Mouse (Mus musculus): ENCODE measurements around the gene Comt. TPM values are rescaled to one million over a fixed set of nuclear protein-coding genes. Genes with fewer than 3 reads are reported as not detected.

Gene Comt
- polyA plus RNA-seq, 1 experiment from 2014 or later: 98.1 TPM

DNA sequence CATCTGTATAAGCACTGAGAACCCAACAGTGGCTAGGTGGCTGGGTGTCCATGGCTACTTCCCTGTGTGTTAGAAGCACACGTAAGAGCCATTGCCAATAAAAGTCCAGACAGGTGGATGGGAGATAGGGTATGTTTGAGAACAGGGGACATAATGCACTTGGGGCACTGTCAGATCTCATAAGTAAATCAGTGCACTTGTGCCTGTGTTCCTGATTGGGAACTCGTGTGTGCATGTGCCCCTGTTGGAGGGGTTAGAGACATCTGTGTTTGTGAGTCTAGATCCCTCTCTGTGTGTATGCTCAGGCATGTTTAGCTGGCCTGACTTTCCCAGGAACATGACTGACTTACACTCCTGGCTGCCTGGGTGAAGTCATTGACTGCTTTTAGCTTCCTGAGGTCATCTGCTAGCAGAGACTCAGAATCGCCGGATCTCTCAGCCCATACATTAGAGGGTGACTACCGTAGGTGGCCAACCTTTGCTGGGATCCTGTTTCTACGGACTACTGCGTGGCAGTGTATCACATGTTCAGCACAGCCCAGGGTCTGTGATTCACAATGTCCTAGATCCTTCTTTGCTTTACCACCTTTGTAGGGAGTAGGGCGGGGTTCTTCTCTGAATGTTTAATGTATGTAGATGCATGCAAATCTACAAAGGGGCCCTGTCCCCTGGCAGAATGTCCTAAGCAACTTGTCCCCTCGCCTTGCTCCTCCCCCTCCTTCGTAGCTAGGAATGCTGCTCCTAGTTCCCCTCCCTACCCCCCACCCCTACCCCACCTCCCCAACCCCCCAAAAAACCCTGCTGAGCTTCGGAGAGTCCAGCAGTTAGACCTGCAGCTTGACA, 31.7 kb downstream of the Comt start:
- Histone ChIP-seq H3K9me3 (ENCODE audit: control insufficient read depth, low read length) (no peaks in the 10 kb centered on the region), H3K9ac (replicated peaks; ENCODE audit: low read depth, low read length) (peak overlapping the region; percentile 29; the same call in 1 of the 2 replicates), H3K27me3 (replicated peaks; ENCODE audit: control insufficient read depth, insufficient read depth, low read length) (no peaks in the 10 kb centered on the region), H3K27ac (ENCODE audit: low read length) (peak overlapping the region; percentile 67), H3K4me3 (replicated peaks; ENCODE audit: low read length) (no peak overlapping the region), H3K36me3 (ENCODE audit: control insufficient read depth, insufficient read depth) (peaks cover 20% of the 10 kb centered on the region), H3K4me2 (ENCODE audit: low read length) (peak overlapping the region; percentile 33), H3K4me1 (replicated peaks; ENCODE audit: control insufficient read depth, insufficient read depth, low read length) (peaks cover 48% of the 10 kb centered on the region)
- ATAC-seq: 0 out of 2 replicates have a peak, but pooled peaks have one; percentile 11
- 12% methylated on average over 11 of the region's 11 CpGs for WGBS

DNA sequence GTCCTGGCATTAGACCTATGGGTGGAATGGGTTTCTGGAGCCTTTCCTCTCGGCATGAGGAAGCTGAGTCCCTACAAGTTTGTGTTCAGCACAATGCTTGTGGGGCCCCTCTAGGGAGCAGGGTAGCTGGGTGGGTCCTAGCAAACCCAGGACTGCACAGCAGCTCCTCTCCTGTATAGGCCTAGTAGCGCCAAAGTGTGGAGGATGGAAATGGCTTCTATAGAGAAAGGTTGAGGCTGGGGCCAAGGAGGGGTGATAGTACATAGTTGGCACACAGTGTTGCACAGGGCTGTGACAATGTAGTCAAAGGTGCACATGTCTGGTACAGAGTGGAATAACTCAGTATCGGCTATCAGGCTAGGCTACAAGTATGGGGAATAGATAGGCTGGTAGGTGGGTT, 32.6 kb downstream of the Comt start:
- 39% methylated on average over 3 of the region's 3 CpGs for WGBS
- Histone ChIP-seq H3K4me2 (ENCODE audit: low read length) (peak overlapping the region; percentile 94), H3K9ac (replicated peaks; ENCODE audit: low read depth, low read length) (no peak overlapping the region), H3K27ac (ENCODE audit: low read length) (no peak overlapping the region), H3K27me3 (replicated peaks; ENCODE audit: control insufficient read depth, insufficient read depth, low read length) (no peaks in the 10 kb centered on the region), H3K36me3 (ENCODE audit: control insufficient read depth, insufficient read depth) (peaks cover 19% of the 10 kb centered on the region), H3K4me1 (replicated peaks; ENCODE audit: control insufficient read depth, insufficient read depth, low read length) (peaks cover 46% of the 10 kb centered on the region), H3K9me3 (ENCODE audit: control insufficient read depth, low read length) (no peaks in the 10 kb centered on the region), H3K4me3 (replicated peaks; ENCODE audit: low read length) (no peak overlapping the region)
- ATAC-seq: no peak

DNA sequence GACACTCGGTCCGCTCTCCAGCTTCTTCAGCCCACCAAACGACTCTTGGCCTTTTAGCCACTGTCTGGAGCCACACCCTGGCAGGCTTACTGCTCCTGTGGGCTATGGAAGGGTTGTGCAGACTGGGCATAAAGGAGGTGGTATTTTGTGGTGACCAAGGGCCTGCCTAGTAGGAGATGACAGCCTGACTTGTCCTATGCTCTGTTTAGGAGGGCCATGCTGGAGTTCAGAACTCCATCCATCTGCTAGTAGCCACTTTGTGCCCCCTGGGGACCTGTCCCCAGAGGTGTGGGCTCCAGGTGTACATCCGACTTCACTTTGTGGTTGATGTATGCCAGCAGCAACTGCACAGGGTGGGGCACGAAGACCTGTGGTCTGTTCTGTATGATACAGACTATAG, 33.1 kb downstream of the Comt start:
- H3K4me3 ChIP-seq (replicated peaks; ENCODE audit: low read length): peak overlapping the region; percentile 66
- H3K36me3 ChIP-seq (ENCODE audit: control insufficient read depth, insufficient read depth): peaks cover 16% of the 10 kb centered on the region
- no peak for ATAC-seq
- 41% methylated on average over 5 of the region's 5 CpGs for WGBS
- H3K27me3 ChIP-seq (replicated peaks; ENCODE audit: control insufficient read depth, insufficient read depth, low read length): no peaks in the 10 kb centered on the region
- H3K27ac ChIP-seq (ENCODE audit: low read length): no peak overlapping the region
- H3K4me1 ChIP-seq (replicated peaks; ENCODE audit: control insufficient read depth, insufficient read depth, low read length): peaks cover 49% of the 10 kb centered on the region
- H3K4me2 ChIP-seq (ENCODE audit: low read length): peak overlapping the region; percentile 94
- H3K9ac ChIP-seq (replicated peaks; ENCODE audit: low read depth, low read length): peak overlapping the region; percentile 84
- no peaks in the 10 kb centered on the region for H3K9me3 ChIP-seq (ENCODE audit: control insufficient read depth, low read length)

DNA sequence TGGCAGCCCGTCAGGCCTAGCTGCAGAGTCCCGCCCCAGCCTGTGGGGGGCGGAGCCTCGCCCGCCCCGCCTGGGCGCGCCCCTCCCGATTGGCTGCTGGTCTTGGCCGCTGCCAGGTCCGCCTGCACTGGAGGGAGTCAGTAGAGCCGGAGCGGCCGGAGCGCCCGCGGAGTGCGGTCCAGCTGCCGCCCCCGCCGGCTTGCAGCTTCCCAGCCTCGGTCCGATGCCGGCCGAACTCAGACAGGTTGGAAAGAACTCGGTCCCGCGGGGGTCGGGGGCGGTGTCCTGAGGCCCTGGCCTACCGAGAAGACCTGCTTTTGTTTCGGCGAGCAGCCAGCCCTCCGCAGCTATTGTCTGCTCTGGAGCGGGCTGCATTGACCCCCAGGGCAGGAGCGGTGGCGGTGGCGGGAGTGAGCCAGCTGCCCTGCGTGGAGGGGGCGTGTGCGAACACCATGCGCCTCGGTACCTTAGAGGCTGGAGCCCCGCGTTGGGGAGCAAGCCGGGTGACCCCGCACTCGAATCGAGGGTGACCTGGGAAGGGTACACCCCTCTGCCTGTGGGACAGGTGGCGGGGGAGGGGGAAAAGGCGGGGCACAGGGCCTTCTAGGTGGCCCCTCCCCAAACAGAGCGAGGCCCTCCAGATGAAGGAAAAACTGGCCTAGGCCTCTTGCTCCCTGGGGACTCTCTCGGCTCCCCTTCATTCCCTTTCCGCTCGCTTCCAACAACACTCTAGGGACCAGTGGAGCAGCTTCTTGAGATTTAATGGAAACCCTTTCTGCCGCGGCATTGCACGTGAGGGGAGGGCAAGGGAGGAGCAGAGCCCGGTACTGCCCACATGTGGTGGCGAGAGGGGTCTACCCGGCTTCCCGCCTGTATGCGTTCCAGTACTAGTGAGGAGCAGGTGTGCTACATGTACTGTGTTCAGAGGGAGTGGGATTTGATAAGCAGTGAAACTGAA, 33.9 kb downstream of the Comt start:
- peaks cover 8% of the 10 kb centered on the region; the same call in 1 of the 2 replicates for H3K36me3 ChIP-seq (ENCODE audit: control insufficient read depth, insufficient read depth)
- under 1% methylated on average over 62 of the region's 63 CpGs for WGBS
- no peaks in the 10 kb centered on the region for H3K27me3 ChIP-seq (replicated peaks; ENCODE audit: control insufficient read depth, insufficient read depth, low read length)
- peak overlapping the region; percentile 94 for H3K4me2 ChIP-seq (ENCODE audit: low read length)
- peak overlapping the region; percentile 71 for H3K27ac ChIP-seq (ENCODE audit: low read length)
- H3K9me3 ChIP-seq (ENCODE audit: control insufficient read depth, low read length): no peaks in the 10 kb centered on the region
- H3K9ac ChIP-seq (replicated peaks; ENCODE audit: low read depth, low read length): peak overlapping the region; percentile 84
- peaks cover 57% of the 10 kb centered on the region for H3K4me1 ChIP-seq (replicated peaks; ENCODE audit: control insufficient read depth, insufficient read depth, low read length)
- ATAC-seq: peak; percentile 74
- peak overlapping the region; percentile 66 for H3K4me3 ChIP-seq (replicated peaks; ENCODE audit: low read length)

DNA sequence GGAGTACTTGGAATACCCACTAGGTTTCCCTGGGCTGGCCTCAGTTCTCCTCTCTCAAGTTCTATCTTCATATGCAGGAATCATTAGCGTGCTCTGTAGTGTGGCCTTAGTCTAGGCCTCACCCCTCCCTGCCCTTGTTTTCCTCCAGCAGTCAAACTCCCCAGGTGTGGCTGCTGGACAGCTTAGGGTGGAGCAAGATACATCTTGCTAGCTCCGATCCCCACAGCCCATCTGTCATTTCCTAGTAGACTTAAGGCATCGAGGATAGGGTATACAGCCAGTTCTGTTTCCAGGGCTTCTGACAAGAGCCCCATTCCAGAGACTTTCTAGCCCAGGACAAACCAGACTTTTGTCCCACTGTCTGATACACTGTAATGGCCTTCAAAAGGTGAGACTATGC, 34.9 kb downstream of the Comt start:
- no peaks in the 10 kb centered on the region for H3K9me3 ChIP-seq (ENCODE audit: control insufficient read depth, low read length)
- no peak overlapping the region for H3K4me2 ChIP-seq (ENCODE audit: low read length)
- no peak for ATAC-seq
- H3K27me3 ChIP-seq (replicated peaks; ENCODE audit: control insufficient read depth, insufficient read depth, low read length): no peaks in the 10 kb centered on the region
- 89% methylated on average over 3 of the region's 3 CpGs for WGBS
- peaks cover 63% of the 10 kb centered on the region for H3K4me1 ChIP-seq (replicated peaks; ENCODE audit: control insufficient read depth, insufficient read depth, low read length)
- H3K27ac ChIP-seq (ENCODE audit: low read length): no peak overlapping the region
- H3K4me3 ChIP-seq (replicated peaks; ENCODE audit: low read length): no peak overlapping the region
- H3K36me3 ChIP-seq (ENCODE audit: control insufficient read depth, insufficient read depth): no peaks in the 10 kb centered on the region
- no peak overlapping the region for H3K9ac ChIP-seq (replicated peaks; ENCODE audit: low read depth, low read length)

DNA sequence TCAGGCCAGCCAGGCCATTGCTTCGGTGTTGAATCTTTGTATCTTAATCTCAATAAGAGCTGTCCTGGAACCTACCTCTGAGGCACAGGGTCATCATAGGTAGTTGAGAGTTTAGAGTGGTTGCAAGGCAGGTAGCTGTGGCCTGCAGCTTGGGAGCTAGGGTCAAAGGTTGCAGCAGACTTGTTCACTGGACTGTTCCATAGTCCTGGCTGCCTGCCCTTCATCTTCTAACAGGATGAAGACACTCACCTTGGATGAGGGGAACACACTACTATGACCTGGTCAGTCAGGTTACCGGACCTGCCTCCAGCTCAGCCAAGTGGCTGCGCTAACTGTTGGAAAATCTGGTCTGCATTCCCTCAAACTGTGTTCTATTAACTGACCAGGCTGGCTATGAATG, 35.5 kb downstream of the Comt start:
- WGBS: 98% methylated on average over 3 of the region's 3 CpGs
- Histone ChIP-seq H3K4me1 (replicated peaks; ENCODE audit: control insufficient read depth, insufficient read depth, low read length) (peaks cover 57% of the 10 kb centered on the region), H3K4me2 (ENCODE audit: low read length) (no peak overlapping the region), H3K27ac (ENCODE audit: low read length) (no peak overlapping the region), H3K36me3 (ENCODE audit: control insufficient read depth, insufficient read depth) (no peaks in the 10 kb centered on the region), H3K9me3 (ENCODE audit: control insufficient read depth, low read length) (no peaks in the 10 kb centered on the region), H3K27me3 (replicated peaks; ENCODE audit: control insufficient read depth, insufficient read depth, low read length) (no peaks in the 10 kb centered on the region), H3K9ac (replicated peaks; ENCODE audit: low read depth, low read length) (no peak overlapping the region), H3K4me3 (replicated peaks; ENCODE audit: low read length) (no peak overlapping the region)
- no peak for ATAC-seq

DNA sequence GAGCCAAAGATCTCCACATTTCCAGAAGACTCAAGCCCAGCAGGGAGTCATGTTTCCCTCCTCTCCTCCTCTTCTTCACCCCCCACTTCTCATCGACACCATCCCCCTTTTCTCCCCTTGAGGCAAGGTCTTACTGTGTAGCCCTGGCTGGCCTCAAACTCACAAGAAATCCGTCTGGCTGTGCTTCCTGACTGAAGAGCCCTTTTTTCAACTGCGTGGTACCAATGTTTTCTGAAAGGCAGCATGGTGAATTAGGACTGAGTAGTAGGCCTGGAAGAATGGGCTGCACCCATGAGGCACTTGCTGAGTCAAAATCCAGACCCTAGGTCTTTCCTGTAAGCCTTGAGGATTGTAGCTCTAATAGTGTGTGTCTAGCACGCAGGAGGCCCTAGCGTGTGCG, 36.3 kb downstream of the Comt start:
- H3K4me2 ChIP-seq (ENCODE audit: low read length): no peak overlapping the region
- H3K27me3 ChIP-seq (replicated peaks; ENCODE audit: control insufficient read depth, insufficient read depth, low read length): no peaks in the 10 kb centered on the region
- ATAC-seq: no peak
- no peaks in the 10 kb centered on the region for H3K36me3 ChIP-seq (ENCODE audit: control insufficient read depth, insufficient read depth)
- H3K9me3 ChIP-seq (ENCODE audit: control insufficient read depth, low read length): no peaks in the 10 kb centered on the region
- H3K9ac ChIP-seq (replicated peaks; ENCODE audit: low read depth, low read length): no peak overlapping the region
- WGBS: 74% methylated on average over 6 of the region's 6 CpGs
- H3K4me3 ChIP-seq (replicated peaks; ENCODE audit: low read length): no peak overlapping the region
- peaks cover 49% of the 10 kb centered on the region for H3K4me1 ChIP-seq (replicated peaks; ENCODE audit: control insufficient read depth, insufficient read depth, low read length)
- H3K27ac ChIP-seq (ENCODE audit: low read length): no peak overlapping the region

DNA sequence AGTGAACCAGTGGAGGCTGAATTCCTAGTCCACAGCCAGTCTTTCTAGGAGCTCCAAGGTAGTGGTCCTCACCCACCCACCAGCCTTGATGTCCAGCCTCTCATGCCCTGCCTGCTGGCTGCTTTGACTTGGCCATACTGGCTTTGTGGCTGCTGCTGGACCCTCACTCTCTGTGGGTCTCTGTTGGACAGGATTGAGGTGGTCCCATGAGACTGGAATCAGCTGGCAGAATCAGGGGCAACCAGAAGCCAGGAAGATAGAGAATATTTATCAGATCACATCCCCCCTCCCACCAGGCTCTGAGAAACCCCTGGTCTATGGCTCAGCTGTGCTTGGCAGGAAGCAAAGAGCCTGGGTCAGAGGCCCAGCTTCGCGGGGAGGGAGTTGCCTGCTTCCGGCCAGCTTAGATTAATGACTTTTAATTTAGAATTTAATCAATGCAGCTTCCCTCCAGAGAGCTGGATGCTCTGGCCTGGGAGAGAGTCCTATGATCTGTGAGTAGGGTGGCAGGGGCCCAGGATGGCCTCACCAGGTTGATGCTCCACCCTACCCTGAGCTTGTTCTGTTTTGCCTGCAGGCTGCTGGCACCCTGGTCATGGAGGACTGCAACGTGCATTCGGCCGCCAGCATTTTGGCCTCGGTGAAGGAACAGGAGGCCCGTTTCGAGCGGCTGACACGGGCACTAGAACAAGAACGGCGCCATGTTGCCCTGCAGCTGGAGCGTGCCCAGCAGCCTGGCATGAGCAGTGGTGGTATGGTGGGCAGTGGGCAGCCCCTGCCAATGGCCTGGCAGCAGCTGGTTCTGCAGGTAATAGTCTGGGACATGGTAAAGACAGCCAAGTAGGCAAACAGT, 37.8 kb downstream of the Comt start:
- 80% methylated on average over 14 of the region's 14 CpGs for WGBS
- Histone ChIP-seq H3K4me2 (ENCODE audit: low read length) (no peak overlapping the region), H3K9me3 (ENCODE audit: control insufficient read depth, low read length) (no peaks in the 10 kb centered on the region), H3K4me1 (replicated peaks; ENCODE audit: control insufficient read depth, insufficient read depth, low read length) (peaks cover 43% of the 10 kb centered on the region), H3K4me3 (replicated peaks; ENCODE audit: low read length) (no peak overlapping the region), H3K27me3 (replicated peaks; ENCODE audit: control insufficient read depth, insufficient read depth, low read length) (no peaks in the 10 kb centered on the region), H3K27ac (ENCODE audit: low read length) (no peak overlapping the region; the same call in 1 of the 2 replicates), H3K36me3 (ENCODE audit: control insufficient read depth, insufficient read depth) (no peaks in the 10 kb centered on the region), H3K9ac (replicated peaks; ENCODE audit: low read depth, low read length) (no peak overlapping the region)
- no peak for ATAC-seq
